Mouse (Mus musculus): ENCODE data around the gene Fmo2.
A peak's percentile ranks its signal among the peaks of the same experiment; 100 is the strongest.

The Fmo2 gene

DNA sequence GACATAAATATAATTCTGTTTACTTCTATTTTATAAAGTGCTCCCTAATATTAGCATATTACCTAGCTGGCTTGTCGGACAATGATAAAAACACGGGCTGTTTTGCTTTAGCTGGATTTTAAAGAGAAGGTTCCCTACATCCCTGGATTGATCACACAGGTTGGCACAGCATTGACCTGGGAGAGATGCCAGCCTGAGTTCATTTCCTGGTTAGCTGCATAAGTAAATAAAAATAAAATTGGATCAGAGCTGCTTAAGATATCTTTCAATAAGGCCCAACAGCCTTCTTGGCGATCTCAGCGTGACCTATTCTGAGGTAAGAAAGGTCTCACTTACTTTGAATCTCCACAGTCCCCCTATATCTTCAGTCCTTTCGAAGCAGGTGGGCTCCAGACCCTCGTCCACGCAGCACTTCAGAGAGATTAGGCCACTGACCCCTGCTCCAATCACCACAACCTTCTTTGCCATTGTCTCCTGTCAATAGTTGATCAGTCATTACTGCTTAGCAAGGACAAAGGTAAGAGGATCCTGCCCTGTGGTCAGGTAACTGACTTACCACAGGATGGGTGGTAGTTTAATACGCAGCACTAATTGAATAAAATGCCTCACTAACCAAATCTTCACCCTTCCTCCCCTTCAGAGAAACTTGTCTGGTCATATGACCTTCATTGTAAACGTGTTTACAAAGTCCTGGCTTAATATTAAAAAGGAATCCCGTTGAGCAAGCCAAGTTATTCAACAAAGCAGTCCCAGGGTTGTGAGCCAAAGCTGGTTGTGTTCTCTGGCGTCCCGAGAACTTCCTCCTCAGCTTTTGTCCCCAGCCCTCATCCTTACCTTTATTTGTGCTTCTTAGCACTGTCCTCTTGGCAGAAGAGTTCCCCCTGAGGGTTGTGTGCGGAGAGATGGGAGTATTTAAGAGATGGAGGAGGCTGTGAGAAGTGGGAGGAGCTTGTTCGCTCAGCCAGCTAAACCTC is at the start of gene Fmo2:
Fmo2 (minus strand) TSS at position 889 of the 974 bp plus-strand sequence.
- no peak for DNase-seq

DNA sequence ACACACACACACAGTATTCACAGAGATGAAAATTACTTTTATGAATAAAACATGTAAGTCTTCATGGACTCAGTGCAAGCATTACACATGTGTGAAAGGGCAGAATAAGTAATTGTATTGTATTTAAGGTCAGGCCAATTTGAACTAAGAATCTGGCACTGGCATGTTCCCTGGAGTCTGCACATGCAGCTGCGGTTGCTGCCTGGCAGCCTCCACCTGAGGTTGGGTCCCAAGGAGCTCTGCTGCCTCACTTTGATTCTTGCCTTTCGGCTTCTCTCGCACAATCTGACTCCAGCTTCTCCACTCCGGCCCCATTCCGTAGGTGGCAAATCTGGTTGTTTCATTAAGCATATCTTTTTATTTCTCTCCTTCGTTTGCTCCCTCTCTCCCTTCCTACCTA is 49.4 kb upstream of the Fmo2 start:
- DNase-seq, result no peak

DNA sequence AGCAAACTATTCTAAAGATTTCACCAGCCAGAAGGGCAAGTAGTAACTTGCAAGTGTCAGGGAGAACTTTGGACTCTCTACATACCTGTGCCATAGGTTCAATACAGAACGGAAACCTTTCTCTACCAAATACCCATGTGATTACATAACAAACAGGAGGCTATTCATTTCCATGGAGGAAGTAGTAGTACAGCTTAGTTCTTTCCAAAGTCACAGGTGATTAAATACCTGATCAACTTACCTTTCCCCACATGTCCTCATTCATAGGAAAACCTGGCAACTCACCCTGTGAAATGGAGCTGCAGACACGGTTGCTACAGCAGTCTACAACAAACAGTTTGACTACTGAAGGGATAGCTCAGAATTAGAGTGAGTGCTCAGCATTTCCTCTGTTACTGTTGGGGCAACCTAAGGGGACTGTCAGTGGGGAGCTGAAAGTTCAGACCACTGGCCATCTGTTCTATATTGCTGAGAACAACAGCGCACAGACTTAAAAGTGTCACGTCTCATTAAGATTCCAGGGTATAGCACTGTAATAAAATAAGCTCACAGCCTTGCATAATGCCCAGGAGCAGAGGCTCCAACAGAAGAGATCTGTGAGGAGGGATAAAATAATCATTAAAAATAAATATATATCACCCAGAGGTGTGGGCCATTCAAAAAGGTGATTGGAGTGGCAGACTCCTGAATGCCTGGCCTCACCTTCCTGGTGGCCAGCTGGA is 48.5 kb upstream of the Fmo2 start:
- no peak for DNase-seq

DNA sequence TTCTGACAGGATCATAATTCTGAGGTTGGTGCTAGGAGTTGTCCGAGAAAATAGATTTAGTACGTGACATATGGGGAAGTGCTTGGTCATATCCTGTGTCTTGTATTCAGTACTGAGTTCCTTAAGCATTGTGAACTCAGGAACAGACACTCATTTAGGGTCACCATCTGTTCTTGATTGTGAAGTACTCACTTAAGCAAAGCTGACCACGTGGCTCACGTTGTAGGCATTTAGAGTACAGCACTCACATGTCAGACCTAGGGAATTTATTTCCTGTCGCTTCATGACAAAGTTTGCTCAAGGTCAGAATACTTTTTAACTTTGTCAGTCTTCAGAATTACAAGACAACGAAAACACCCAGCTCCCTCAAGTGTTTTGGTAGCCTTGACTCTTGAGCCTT is 45.2 kb upstream of the Fmo2 start:
- DNase-seq, result no peak

DNA sequence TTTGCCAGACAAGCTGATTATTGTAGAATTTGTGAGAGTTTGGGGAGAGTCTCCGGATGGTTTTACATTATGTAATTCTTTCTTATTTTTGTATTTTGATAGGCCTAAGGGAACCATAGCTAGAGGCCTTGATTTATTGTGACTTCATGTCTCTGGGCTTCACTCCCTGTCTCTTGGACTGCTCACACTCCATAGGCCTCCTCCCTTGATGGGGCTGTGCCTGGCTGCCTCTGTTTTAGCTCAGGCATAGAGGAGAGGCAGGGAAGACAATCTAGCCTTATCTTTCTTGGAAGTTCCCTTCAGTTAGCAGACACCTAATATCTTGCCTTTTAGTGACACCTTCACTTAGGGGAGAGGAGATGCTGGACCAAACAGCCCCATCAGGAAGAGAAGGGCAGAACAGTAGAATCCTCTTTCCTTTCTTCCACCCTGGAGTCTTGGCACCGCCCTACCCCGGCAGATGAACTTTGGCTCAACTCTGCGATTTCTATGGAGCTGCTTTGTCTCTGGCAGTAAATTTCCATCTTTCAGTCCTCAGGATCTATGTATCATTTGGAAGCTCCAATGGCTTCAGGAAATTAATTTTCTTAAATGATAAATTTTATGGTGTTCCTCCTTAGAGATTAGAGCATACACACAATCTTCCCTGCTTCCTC is 40.3 kb upstream of the Fmo2 start:
- no peak for DNase-seq

DNA sequence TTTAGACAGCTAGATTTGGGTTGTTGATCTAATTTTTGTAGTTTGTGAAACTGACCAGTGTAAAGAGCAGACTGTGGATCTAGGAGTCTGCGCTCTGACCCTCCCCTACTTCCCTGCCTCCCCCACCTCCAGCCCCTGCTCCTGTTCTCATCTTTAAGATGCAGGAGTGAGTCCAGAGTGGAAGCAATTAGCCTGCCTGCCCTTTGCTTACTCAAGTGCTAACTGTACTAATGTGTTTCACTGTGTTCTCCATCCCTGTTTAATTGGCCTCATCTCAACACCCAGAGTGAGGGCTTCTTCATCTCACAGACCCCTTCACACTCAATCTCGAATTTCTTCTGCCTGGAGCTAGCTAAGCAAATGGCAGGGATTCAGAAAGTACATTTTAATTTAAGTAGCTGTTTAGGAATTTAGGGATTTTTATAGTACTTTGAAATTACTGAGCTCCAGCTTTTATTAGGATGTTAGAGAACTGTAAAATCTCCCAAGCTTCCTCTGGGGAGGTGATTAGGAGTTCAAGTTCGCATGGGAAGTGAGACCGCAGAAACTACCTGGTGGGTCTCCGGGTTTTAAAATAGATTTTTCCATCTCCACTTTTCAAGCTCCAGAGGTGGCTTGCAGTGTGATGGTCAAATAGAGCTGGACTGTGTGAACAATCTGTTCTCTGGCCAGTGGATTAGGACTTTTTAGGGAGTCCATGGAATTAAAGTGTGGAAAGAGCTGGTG is 39.6 kb upstream of the Fmo2 start:
- DNase-seq, result no peak

DNA sequence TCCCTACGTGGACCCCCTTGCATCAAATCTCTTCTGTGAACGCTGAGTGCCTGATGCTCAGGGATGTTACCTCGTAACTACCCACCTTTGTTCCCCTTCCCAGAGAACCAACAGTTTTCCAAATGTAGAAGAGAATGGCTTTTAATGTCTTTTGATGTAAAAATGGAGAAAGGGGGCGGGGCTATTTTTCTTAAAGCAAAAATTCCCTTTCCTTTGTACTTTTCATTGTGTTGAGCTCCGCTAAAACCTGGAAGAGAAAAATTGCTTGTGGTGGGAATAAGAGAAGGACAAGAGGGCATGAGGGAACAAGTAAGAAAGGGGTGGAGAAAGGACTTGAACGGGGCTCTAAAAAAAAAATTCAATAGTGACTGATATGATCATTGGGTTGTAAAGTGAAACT is 38.9 kb upstream of the Fmo2 start, which contains the start of gene Fmo6:
Fmo6 (minus strand) TSS at position 101 of the 400 bp plus-strand sequence.
- DNase-seq, result no peak

DNA sequence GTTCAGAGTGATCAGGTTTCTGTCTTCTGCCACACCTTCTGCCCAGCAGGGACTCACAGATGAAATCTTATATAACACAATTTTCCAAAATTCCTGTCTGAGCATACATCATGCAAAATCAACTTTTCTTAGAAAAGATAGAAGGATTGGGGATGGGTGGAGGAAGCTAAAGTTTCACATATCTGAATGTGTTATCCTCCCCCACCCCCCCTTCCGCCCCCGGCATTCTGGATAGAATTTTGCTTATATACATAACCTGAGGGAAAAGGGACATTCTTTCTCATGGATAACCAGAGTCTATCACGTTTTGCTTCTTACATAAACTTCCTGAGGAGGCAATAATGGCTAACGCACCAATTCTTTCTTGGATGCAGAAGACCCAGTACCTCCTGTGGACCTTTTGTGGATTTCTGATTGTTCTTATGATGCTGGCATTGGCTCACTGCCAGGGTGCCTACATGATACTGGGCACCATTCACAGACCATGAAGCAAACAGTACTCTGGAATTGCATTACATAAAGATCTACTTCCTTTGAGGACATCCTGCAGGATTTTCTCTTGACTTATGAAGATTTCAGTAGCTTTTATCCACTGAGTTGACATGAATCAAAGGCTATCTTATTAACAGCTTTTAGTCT is 36.0 kb upstream of the Fmo2 start:
- no peak for DNase-seq

DNA sequence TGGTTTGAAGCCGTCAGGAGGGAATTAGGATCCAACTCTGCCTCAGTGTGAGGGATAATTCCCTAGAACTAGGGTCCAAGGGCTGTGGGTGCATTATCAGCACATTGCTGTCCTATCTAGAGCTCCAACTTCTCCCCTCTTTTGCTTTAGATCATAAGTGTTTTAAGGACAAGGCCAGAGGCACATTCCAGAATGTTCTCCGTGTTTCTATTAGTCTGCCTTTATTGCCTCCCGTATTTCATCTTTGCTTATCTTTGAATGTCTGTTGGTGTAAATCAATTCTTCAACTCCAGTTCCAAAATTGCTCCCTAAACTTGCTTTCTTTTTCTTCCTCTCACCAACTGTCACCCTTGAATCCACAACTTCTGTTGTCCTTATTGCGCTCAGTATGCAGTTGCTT is 33.9 kb upstream of the Fmo2 start:
- no peak for DNase-seq

DNA sequence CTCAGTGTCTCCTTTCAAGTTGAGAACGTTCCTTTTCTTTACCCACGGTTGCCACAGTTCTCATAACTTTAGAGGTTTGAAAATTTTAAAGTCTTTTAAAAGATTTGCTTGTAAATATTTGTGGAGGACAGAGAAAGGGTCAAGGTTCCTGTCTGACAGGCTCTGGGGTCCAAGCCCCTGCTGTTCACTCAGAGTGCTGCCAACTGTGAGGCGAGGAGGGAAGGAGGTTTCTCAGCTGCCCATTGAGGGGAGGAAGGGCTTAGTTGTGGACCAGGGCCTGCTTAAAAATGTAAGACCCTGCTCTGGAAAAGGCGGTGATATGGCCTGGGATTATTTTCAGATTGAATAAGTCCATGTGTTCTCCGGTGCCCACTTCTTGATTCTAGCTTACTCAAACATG is 33.4 kb upstream of the Fmo2 start:
- no peak for DNase-seq

DNA sequence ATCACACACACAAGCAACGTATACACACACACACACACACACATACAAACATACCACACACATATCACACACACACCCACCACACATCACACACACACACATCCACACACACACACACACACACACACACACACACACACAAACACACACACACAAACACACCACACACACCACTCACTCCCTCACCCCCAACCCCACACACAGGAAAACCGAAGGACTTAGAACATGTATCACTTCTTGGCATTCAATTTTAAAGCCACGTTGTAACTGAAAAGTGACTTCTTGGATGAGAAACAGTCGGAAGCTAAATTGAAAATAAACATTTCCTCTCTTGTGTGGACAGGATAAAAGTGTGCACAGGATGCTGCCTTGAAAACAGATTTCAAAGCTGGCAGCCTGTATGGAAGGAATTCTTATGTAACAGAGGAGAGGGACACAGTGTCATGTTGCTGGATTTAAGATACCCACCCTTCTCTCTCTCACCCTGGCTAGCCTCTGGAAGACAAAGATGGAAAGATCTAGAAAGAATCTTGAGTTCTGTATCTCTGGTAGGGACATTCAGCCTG is 32.9 kb upstream of the Fmo2 start:
- no peak for DNase-seq

DNA sequence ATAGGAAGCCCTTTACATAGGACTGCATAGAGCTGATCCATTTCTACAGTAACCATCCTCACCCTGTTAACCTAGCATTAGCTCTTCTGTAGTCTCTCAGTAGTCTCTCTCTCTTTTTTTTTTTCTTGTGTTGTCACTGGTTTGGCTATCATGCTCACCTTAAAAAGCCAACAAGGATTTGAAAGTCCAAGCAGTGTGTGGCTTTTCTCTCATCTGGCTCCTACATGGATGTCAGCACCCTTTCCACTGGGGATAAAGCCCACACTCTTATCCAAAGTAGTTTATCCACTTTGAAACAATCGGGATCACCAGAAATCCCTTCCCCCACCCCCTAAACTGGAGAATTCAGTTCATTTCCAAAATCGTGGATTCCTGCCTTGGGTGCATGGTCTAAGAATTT is 32.1 kb upstream of the Fmo2 start:
- no peak for DNase-seq

DNA sequence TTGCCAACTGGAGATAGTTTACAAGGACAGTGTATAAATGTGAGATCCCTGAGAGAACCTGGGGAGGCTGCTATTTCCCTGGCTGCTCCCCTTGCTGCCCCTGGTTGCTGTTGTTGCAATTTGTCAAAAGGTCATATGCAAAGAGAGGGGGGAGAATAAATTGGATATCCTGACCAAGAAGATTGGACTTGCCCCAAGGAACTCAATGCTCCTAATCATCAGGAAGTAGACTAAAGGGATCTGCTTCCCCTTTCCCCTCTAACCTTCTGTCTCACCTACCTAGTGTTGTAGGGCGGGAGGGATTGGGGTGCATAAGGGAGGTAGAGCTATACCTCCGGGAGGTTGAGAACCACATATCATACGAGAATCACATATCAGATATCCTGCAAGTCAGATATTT is 30.6 kb upstream of the Fmo2 start:
- no peak for DNase-seq

DNA sequence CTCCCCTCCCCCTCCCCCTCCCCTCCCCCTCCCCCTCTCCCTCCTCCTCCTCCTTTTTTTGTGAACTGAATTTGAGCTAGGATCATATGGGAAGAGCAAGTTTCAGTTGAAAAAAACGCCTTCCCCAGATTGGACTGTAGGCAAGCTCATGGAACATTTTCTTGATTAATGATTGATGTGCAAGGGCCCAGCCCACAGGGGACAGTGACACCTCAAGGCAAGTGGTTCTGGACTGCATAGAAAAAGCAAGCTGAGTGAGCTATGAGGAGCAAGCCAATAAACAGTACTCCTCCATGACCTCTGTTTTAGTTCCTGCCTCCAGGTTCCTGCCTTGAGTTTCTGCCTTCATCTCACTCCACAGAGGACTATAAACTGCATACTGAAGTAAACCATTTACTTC is 26.6 kb upstream of the Fmo2 start:
- no peak for DNase-seq

DNA sequence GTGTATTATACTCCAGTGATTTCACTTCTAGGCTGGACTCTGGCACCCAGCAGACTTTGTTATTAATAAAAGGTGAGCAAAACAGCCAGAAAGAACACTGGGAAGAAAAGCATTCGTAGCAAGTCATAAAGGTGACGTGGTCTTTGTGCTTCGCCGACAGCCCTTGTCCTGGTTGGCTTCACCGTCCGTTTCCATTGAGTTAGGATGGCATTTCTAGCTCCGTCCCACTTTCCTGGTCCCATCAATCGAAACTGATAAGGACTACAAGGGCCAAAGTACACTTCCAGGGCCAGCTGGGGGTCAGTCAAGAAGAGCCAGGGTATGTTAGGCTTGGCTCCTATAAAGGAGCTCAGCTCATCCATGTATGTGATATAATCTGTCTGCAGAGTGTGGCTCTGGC is 18.1 kb upstream of the Fmo2 start:
- no peak for DNase-seq

DNA sequence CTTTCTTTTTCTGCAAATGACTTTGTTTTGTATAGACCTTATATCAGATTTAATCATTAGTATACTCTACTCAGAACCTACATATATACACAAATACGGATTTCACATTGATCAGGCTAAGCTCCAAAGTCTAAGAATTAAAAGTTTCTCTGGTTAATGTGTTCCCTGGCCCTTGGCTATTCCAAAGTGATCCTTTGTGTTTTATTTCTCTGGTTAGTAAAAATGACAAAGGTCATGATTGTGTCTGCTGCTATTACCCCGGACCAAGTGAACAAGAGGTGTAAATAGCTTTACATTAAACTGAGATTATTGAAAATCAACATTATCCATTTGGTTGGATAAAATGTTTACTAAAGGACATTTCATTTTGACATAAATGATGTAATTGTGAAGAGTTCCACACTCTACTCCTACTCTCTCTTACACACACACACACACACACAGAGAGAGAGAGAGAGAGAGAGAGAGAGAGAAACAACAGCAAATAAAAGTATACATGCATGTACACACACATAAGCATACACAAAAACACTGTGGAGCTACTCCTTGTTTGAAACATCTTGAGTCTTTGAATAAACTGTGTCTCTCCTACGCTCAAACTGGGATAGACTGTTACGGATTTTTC is 16.5 kb upstream of the Fmo2 start:
- DNase-seq, result no peak

DNA sequence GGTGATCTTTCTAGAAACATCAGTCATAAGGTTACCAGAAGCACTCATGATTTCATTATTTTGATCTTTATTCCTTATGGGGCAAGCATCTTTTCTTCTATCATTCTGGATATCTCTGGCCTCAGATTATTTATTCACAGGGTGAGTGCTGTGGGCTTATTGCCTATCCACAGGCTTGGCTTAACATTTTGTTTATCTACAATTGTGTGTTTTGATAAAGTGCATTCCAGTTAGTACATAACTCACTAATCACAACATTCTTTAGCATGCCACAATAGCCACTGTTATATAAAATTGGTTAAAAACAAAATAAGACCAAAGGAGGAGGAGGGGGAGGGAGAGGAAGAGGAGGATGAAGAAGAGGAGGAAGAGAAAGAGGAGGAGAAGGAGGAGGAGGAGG is 13.6 kb upstream of the Fmo2 start:
- DNase-seq, result no peak

DNA sequence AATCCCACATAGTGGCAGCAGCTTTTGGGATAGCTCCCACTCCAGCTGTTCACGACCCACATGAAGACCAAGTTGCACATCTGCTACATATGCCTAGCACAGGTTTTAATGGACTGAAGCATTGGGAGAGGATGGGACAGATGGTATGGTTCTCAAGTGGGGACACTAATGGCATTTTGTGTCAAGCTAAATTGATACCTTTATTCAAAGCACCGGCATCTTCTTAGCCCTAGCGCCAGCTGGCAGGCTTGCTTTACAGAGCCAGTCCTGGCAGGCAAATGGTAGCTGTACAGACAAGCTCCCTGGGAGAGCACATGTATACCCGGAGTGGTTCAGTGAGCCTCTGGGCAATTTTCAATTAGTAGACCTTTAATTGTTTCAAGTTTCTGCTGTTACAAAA is 3.4 kb upstream of the Fmo2 start:
- DNase-seq, result no peak

DNA sequence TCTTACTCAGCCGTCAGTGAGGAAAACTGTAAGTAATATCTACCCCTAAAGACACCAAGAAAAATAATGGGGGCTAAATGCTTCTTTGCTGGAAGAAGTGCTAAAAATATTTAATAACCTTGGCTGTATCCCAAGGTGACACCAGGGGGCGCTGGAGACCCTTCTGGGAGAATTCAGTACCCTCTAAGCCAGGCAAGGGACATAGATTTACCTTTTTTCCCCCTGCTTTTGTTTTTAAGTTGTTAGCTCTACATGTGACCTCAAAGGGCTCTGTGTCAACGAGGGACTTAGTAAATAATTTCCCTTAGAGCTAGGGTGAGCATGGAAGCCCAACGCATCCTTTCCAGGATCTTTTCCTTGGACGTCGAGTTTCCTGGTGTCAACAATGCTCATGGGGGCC is 2.6 kb downstream of the Fmo2 start:
- DNase-seq, result peak; percentile 77

DNA sequence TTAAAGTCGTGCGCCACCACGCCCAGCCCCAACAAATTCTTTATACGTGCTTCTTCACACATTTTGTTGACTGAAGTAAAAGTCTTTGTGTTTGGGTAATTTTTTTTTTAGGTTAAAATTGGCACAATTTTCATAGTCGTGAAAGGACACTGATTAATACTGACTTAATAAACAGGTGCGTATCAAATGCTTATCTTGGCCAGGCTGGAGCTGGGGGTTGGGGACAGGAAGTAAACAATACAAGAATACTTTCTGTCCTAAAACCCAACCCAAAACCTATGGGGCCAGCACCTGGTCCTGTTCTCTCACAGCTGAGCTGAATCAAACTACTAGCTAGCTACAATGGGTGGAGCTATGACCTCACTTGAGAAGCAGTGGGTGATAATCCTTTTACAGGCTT is 5.5 kb downstream of the Fmo2 start:
- no peak for DNase-seq

DNA sequence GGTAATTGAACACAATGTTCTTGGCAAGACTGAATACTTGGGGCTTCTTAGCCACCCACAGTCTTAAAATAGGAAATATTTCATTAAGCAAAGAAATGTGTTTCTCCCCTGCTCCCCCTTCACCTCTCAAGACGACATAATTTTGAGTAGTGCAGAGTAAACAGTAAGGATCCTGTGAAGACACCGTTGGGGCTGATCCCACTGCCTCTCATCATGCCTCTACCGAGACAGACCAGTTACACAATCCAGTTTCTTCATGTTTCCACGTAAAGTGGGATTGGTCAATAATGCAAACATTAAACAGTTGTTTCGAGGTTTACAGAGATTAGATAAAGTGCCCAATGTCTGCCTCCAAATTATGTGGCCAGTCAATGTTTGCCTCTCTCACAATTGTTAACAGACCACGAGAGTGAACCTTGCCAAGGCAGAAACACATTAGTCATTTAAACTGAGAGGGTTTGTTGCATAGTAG is 6.5 kb downstream of the Fmo2 start:
- no peak for DNase-seq

DNA sequence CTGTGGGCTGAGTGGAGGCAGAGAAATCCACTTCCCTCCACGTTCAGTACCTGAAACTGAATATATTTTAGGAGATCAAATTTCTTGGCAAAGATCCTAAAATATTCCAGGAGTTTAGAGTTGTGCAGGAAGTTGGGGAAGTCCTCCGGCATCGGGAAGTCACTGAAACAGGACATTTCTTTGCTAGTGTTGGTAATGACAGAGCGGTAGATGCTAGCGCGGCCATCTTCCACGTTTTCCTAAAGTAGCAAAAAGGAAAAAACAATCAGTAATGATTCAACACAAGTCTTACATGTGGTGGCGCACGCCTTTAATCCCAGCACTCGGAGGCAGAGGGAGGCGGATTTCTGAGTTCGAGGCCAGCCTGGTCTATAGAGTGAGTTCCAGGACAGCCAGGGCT is 9.9 kb downstream of the Fmo2 start:
- no peak for DNase-seq
